Mouse (Mus musculus): ENCODE data around the gene Lxn.

Lxn gene

GRCm38 (mm10) chr3:67462015-67462414 lies 1.7 kb downstream of the Lxn start:
- no peak for DNase-seq (ENCODE audit: low read depth, low spot score)

GRCm38 (mm10) chr3:67459881-67460280 lies 3.8 kb downstream of the Lxn start:
- no peak for DNase-seq (ENCODE audit: low read depth, low spot score)

- DNase-seq (ENCODE audit: low read depth, low spot score) = no peak
Measured at GRCm38 (mm10) chr3:67450601-67451210, 13.0 kb downstream of the Lxn start.

GRCm38 (mm10) chr3:67449660-67450059 lies 14.1 kb downstream of the Lxn start:
- DNase-seq (ENCODE audit: low read depth, low spot score) = no peak

- DNase-seq (ENCODE audit: low read depth, low spot score) = no peak
Measured at GRCm38 (mm10) chr3:67447143-67447542, 16.6 kb downstream of the Lxn start.

- DNase-seq (ENCODE audit: low read depth, low spot score) = no peak
Measured at GRCm38 (mm10) chr3:67434011-67434410, 29.7 kb downstream of the Lxn start.

GRCm38 (mm10) chr3:67429999-67430380 lies 33.7 kb downstream of the Lxn start, which contains the start of gene Gfm1:
Gfm1 (plus strand) TSS chr3:67430096.
- DNase-seq (ENCODE audit: low read depth, low spot score) = peak; percentile 71

GRCm38 (mm10) chr3:67429338-67429998 lies 34.3 kb downstream of the Lxn start:
- DNase-seq (ENCODE audit: low read depth, low spot score) = no peak

All from c-Kit-negative CD71-positive TER-119-positive erythroid progenitor cells, embryonic 14.5 days (primary cell).